Mouse (Mus musculus) stomach, postnatal 0 days (tissue): Measurements from ENCODE around the gene Dennd4c.

ENCODE experiments used
- CTCF ChIP-seq: IDR thresholded peaks from 2 replicates; pipeline ENCODE4 v1.5.1; 2016; ENCODE audit warnings: antibody characterized with exemption, low read depth, mild to moderate bottlenecking, moderate library complexity
- EP300 ChIP-seq: optimal IDR thresholded peaks from 2 replicates; pipeline ENCODE3; 2016; ENCODE audit warnings: antibody characterized with exemption

GRCm38 (mm10) chr4:86712751-86713195 is 35.6 kb upstream of the Dennd4c start:
- TF ChIP-seq CTCF (no peak), EP300 (no peak)
